Mouse (Mus musculus) cerebellum, adult 9-10 months (tissue): ENCODE data around the gene Rnf145.

Source experiments
- DNase-seq: peaks from one replicate; pipeline ENCODE4 v3.0.0; 2022

Rnf145 gene

GRCm38 (mm10) chr11:44518281-44519095 lies at the start of gene Rnf145:
Gene Rnf145 (plus strand): TSS chr11:44518964.
- peak; percentile 87 for DNase-seq

- no peak for DNase-seq
Measured at GRCm38 (mm10) chr11:44469646-44470431, 48.9 kb upstream of the Rnf145 start.

GRCm38 (mm10) chr11:44470432-44471336 lies 48.1 kb upstream of the Rnf145 start, which contains the start of gene Ublcp1:
Gene Ublcp1 (minus strand): TSS chr11:44470498.
- peak; percentile 94 for DNase-seq

- DNase-seq, result peak; percentile 35
Measured at GRCm38 (mm10) chr11:44471337-44471995, 47.3 kb upstream of the Rnf145 start.

GRCm38 (mm10) chr11:44475467-44475866 lies 43.3 kb upstream of the Rnf145 start:
- no peak for DNase-seq

GRCm38 (mm10) chr11:44476445-44476844 lies 42.3 kb upstream of the Rnf145 start:
- no peak for DNase-seq

GRCm38 (mm10) chr11:44478382-44478781 lies 40.4 kb upstream of the Rnf145 start:
- DNase-seq, result no peak

GRCm38 (mm10) chr11:44480246-44480645 lies 38.5 kb upstream of the Rnf145 start:
- DNase-seq, result no peak

- no peak for DNase-seq
Measured at GRCm38 (mm10) chr11:44485089-44485736, 33.6 kb upstream of the Rnf145 start.

GRCm38 (mm10) chr11:44489117-44489516 lies 29.6 kb upstream of the Rnf145 start:
- DNase-seq, result no peak

- DNase-seq, result no peak
Measured at GRCm38 (mm10) chr11:44494643-44495323, 24.0 kb upstream of the Rnf145 start.

GRCm38 (mm10) chr11:44496217-44496616 lies 22.5 kb upstream of the Rnf145 start:
- DNase-seq, result no peak

- no peak for DNase-seq
Measured at GRCm38 (mm10) chr11:44498412-44499272, 20.1 kb upstream of the Rnf145 start.

- DNase-seq, result no peak
Measured at GRCm38 (mm10) chr11:44500966-44501365, 17.8 kb upstream of the Rnf145 start.

GRCm38 (mm10) chr11:44501477-44501876 lies 17.3 kb upstream of the Rnf145 start:
- no peak for DNase-seq

- DNase-seq, result no peak
Measured at GRCm38 (mm10) chr11:44502931-44503330, 15.8 kb upstream of the Rnf145 start.

- no peak for DNase-seq
Measured at GRCm38 (mm10) chr11:44504146-44504545, 14.6 kb upstream of the Rnf145 start.

GRCm38 (mm10) chr11:44504761-44505160 lies 14.0 kb upstream of the Rnf145 start:
- DNase-seq, result no peak

GRCm38 (mm10) chr11:44508876-44509275 lies 9.9 kb upstream of the Rnf145 start:
- DNase-seq, result no peak

GRCm38 (mm10) chr11:44509906-44510305 lies 8.9 kb upstream of the Rnf145 start:
- DNase-seq, result no peak
